Comparison of ENCODE assay signal across 21 mouse cellular contexts in the genomic region with DNA sequence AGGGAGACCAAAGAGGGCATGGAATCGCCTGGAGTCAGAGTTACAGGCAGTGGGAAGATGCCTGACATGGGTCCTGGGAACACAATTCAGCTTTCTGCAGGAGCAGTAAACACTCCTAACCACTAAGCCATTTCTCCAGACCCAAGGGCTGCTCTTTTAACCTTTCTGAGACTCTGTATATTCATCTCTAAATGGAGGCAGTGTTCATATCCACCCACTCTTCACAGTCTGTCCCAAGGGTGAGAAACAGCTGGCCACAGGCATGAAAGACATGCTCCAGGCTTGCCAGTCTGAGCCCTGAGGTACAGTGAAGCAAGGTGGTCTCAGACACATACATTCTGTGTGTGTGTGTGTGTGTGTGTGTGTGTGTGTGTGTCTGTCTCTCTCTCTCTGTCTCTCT.
DNase-seq lines count a peak whose midpoint lies in the region; ATAC-seq and TF ChIP-seq lines count a peak whose summit lies in the region.
"Had no signal": no experiment of that assay in that cellular context is flagged by ENCODE, and none has a peak within 500 bp of the region (broad histone marks: within the 10 kb centered on the region; RNA-seq: fewer than 3 reads in every experiment).

No protein-coding gene starts in this region.

- no peak for TF ChIP-seq CTCF in lung, postnatal 0 days (IDR thresholded peaks at IDR 0.05)
- TF ChIP-seq CTCF in lung, adult 2 months (IDR thresholded peaks at IDR 0.05; ENCODE audit: insufficient read depth, low read length), result no peak

- TF ChIP-seq EP300 in lung, postnatal 0 days (IDR thresholded peaks at IDR 0.05), result no peak

- H3K4me3 ChIP-seq in forebrain, embryonic 13.5 days, result no peak overlapping the region
- no peak overlapping the region for H3K4me3 ChIP-seq in forebrain, embryonic 16.5 days (replicated peaks; ENCODE audit: low read length)
- H3K4me3 ChIP-seq in lung, postnatal 0 days (ENCODE audit: low read depth, low read length), result no peak overlapping the region
- H3K4me3 ChIP-seq in lung, adult 2 months (replicated peaks; ENCODE audit: extremely low read depth, low read depth, low read length), result no peak overlapping the region
- no peak overlapping the region for H3K4me3 ChIP-seq in limb, embryonic 10.5 days
- H3K4me3 ChIP-seq: erythroblast, embryonic 14.5 days; kidney, embryonic 15.5 days; midbrain, embryonic 12.5 days; myocyte had no signal

- H3K4me1 ChIP-seq in forebrain, embryonic 13.5 days, result peaks cover 21% of the 10 kb centered on the region
- peaks cover 8% of the 10 kb centered on the region for H3K4me1 ChIP-seq in forebrain, embryonic 16.5 days (replicated peaks; ENCODE audit: control insufficient read depth, insufficient read depth, low read length)
- H3K4me1 ChIP-seq in lung, postnatal 0 days (ENCODE audit: insufficient read depth, low read depth, low read length), result no peaks in the 10 kb centered on the region
- no peaks in the 10 kb centered on the region for H3K4me1 ChIP-seq in lung, adult 2 months (ENCODE audit: control insufficient read depth, insufficient read depth, low read length)
- peaks cover 69% of the 10 kb centered on the region for H3K4me1 ChIP-seq in limb, embryonic 10.5 days

- no peak overlapping the region; the same call in 1 of the 2 replicates for H3K27ac ChIP-seq in forebrain, embryonic 13.5 days
- no peak overlapping the region for H3K27ac ChIP-seq in forebrain, embryonic 16.5 days (ENCODE audit: low read length)
- no peak overlapping the region for H3K27ac ChIP-seq in lung, postnatal 0 days (ENCODE audit: low read length)
- H3K27ac ChIP-seq in limb, embryonic 10.5 days, result peak overlapping the region; percentile 79
- H3K27ac ChIP-seq: liver, embryonic 14.5 days; midbrain, embryonic 12.5 days had no signal

- DNase-seq in lung, postnatal 0 days (ENCODE audit: low spot score), result no peak
- DNase-seq in lung, adult 2 months, result no peak
- no peak for DNase-seq in limb, embryonic 10.5 days (ENCODE audit: low spot score)
- no peak for DNase-seq in frontal cortex, postnatal 10 days (ENCODE audit: low spot score in 2 of 2)
- DNase-seq: adrenal gland, postnatal 10 days; B cell, adult 2 months; cerebellum, adult 11-12 months; layer of hippocampus, postnatal 36 days; lung, postnatal 36 days; thymus, postnatal 4 days had no signal

- no peaks in the 10 kb centered on the region for H3K9me3 ChIP-seq in forebrain, embryonic 13.5 days (replicated peaks)
- H3K9me3 ChIP-seq in forebrain, embryonic 16.5 days (ENCODE audit: control insufficient read depth, low read length), result no peaks in the 10 kb centered on the region
- H3K9me3 ChIP-seq in lung, postnatal 0 days (ENCODE audit: low read length), result no peaks in the 10 kb centered on the region
- no peaks in the 10 kb centered on the region for H3K9me3 ChIP-seq in limb, embryonic 10.5 days (replicated peaks)
- H3K9me3 ChIP-seq: kidney, embryonic 15.5 days; midbrain, embryonic 12.5 days had no signal

- WGBS in forebrain, embryonic 13.5 days, result 38% methylated on average over 1 of the region's 1 CpGs
- WGBS in forebrain, embryonic 16.5 days, result 35% methylated on average over 1 of the region's 1 CpGs
- WGBS in lung, postnatal 0 days, result 52% methylated on average over 1 of the region's 1 CpGs
- 50% methylated on average over 1 of the region's 1 CpGs for WGBS in lung, adult 2 months
- WGBS in limb, embryonic 10.5 days, result 45% methylated on average over 1 of the region's 1 CpGs

- H3K36me3 ChIP-seq in forebrain, embryonic 13.5 days (ENCODE audit: poor library complexity, severe bottlenecking), result no peaks in the 10 kb centered on the region
- no peaks in the 10 kb centered on the region for H3K36me3 ChIP-seq in forebrain, embryonic 16.5 days (ENCODE audit: control insufficient read depth, insufficient read depth)
- H3K36me3 ChIP-seq in lung, postnatal 0 days (ENCODE audit: insufficient read depth, low read length), result no peaks in the 10 kb centered on the region
- H3K36me3 ChIP-seq in limb, embryonic 10.5 days, result peaks cover 21% of the 10 kb centered on the region
- H3K36me3 ChIP-seq: kidney, embryonic 15.5 days; midbrain, embryonic 12.5 days had no signal

- 0 out of 2 replicates have a peak overlapping the region, but pooled peaks have one; percentile 30 for H3K9ac ChIP-seq in forebrain, embryonic 13.5 days
- no peak overlapping the region for H3K9ac ChIP-seq in forebrain, embryonic 16.5 days (replicated peaks; ENCODE audit: low read depth, low read length)
- no peak overlapping the region for H3K9ac ChIP-seq in lung, postnatal 0 days (replicated peaks; ENCODE audit: low read depth)
- H3K9ac ChIP-seq: kidney, embryonic 15.5 days; liver, embryonic 14.5 days; midbrain, embryonic 12.5 days had no signal

- ATAC-seq in forebrain, embryonic 13.5 days, result no peak
- no peak for ATAC-seq in forebrain, embryonic 16.5 days
- ATAC-seq in lung, postnatal 0 days, result 0 out of 2 replicates have a peak, but pooled peaks have one; percentile 4
- no peak for ATAC-seq in cerebellum, adult (ENCODE audit: insufficient number of reproducible peaks, low FRiP score, low TSS enrichment)
- no peak for ATAC-seq in megakaryocyte-erythroid progenitor cell, adult 5-6 weeks (replicated peaks; ENCODE audit: low FRiP score, low TSS enrichment, poor library complexity, severe bottlenecking)
- ATAC-seq: inflammation-experienced regulatory T-cells, adult 6 months had no signal

- H3K27me3 ChIP-seq in forebrain, embryonic 13.5 days, result no peaks in the 10 kb centered on the region
- H3K27me3 ChIP-seq in forebrain, embryonic 16.5 days (replicated peaks; ENCODE audit: control insufficient read depth, insufficient read depth, low read length), result no peaks in the 10 kb centered on the region
- H3K27me3 ChIP-seq in lung, postnatal 0 days (replicated peaks; ENCODE audit: insufficient read depth, low read length), result no peaks in the 10 kb centered on the region
- no peaks in the 10 kb centered on the region for H3K27me3 ChIP-seq in limb, embryonic 10.5 days (ENCODE audit: low read depth, poor library complexity, severe bottlenecking)
- H3K27me3 ChIP-seq: kidney, embryonic 15.5 days had no signal

- no peak overlapping the region for H3K4me2 ChIP-seq in forebrain, embryonic 13.5 days
- no peak overlapping the region for H3K4me2 ChIP-seq in forebrain, embryonic 16.5 days (ENCODE audit: low read length)
- H3K4me2 ChIP-seq in lung, postnatal 0 days (replicated peaks; ENCODE audit: low read depth, low read length), result no peak overlapping the region
- H3K4me2 ChIP-seq: heart, embryonic 11.5 days; kidney, embryonic 15.5 days; midbrain, embryonic 12.5 days had no signal

- no peak for TF ChIP-seq POLR2A in lung, adult 2 months (IDR thresholded peaks at IDR 0.05; ENCODE audit: borderline replicate concordance, extremely low read depth, low read depth, low read length)
